Mouse (Mus musculus): ENCODE results near the gene Vcam1. TPM values are rescaled to one million over a fixed set of nuclear protein-coding genes. Genes with fewer than 3 reads are reported as not detected.

Vcam1 gene
- polyA plus RNA-seq, 1 experiment from 2014 or later = 70.0 TPM

Other genes starting within 250 kb of the Vcam1 start
- 30.3 and 30.8 TPM in 2 replicates for gene Dph5, start 241.9 kb downstream of the Vcam1 start, polyA plus RNA-seq (2014; fragmentation: Nextera tagmentation; extraction: Ambion mirVana)
- 36.2 and 37.0 TPM in 2 replicates for gene Slc30a7, start 122.3 kb downstream of the Vcam1 start, polyA plus RNA-seq (2014; fragmentation: Nextera tagmentation; extraction: Ambion mirVana)
- 26.9 and 28.9 TPM in 2 replicates for gene Extl2, start 122.2 kb downstream of the Vcam1 start, polyA plus RNA-seq (2014; fragmentation: Nextera tagmentation; extraction: Ambion mirVana)
- 2.1 and 3.7 TPM in 2 replicates for gene Gpr88, start 123.8 kb upstream of the Vcam1 start, polyA plus RNA-seq (2014; fragmentation: Nextera tagmentation; extraction: Ambion mirVana)